Mouse (Mus musculus) midbrain, postnatal 0 days (tissue): ENCODE results near the gene Rgs6. TPM values are rescaled to one million over a fixed set of nuclear protein-coding genes. Genes with fewer than 3 reads are reported as not detected.

Experiments used
- ATAC-seq: fragments of 200-750 bp; cut with Nextera tagmentation; 2 replicates; pipeline ENCODE4 v1.8.0; 2017; ENCODE audit warnings: moderate number of reproducible peaks, mild to moderate bottlenecking, moderate TSS enrichment, moderate library complexity; ENCODE audit not compliant: low FRiP score
- DNase-seq: peaks from one replicate; pipeline ENCODE4 v3.0.0-alpha.2; 2015; ENCODE audit warnings: low spot score
- H3K27ac ChIP-seq: fragments of 300-500 bp; sonication (generic); 2 replicates; pipeline ENCODE4 v1.5.1; 2014; ENCODE audit warnings: low read depth, mild to moderate bottlenecking, low read length, mixed read lengths
- H3K27me3 ChIP-seq: fragments of 300-500 bp; sonication (generic); 2 replicates; pipeline ENCODE4 v1.6.1; 2014; ENCODE audit warnings: low read length, control low read depth, mixed read lengths; ENCODE audit not compliant: insufficient read depth
- H3K36me3 ChIP-seq: fragments of 300-500 bp; sonication (generic); 2 replicates; pipeline ENCODE4 v1.6.1; 2014; ENCODE audit warnings: low read length, control low read depth, mixed read lengths; ENCODE audit not compliant: insufficient read depth
- H3K4me1 ChIP-seq: fragments of 300-500 bp; sonication (generic); 2 replicates; pipeline ENCODE4 v1.6.1; 2014; ENCODE audit warnings: mild to moderate bottlenecking, control low read depth, antibody characterized with exemption, low read length, mixed read lengths; ENCODE audit not compliant: insufficient read depth
- H3K4me2 ChIP-seq: fragments of 300-500 bp; sonication (generic); 2 replicates; pipeline ENCODE4 v1.6.1; 2014; ENCODE audit warnings: low read depth, mild to moderate bottlenecking, low read length, mixed read lengths; ENCODE audit not compliant: poor library complexity, severe bottlenecking
- H3K4me3 ChIP-seq: fragments of 300-500 bp; sonication (generic); 2 replicates; pipeline ENCODE4 v1.5.1; 2014; ENCODE audit warnings: low read depth, mild to moderate bottlenecking, low read length, moderate library complexity
- H3K9ac ChIP-seq: fragments of 300-500 bp; sonication (generic); replicated peaks from 2 replicates; pipeline ENCODE4 v1.6.1; 2014; ENCODE audit warnings: mild to moderate bottlenecking, low read length, moderate library complexity, mixed read lengths; ENCODE audit not compliant: poor library complexity, severe bottlenecking
- H3K9me3 ChIP-seq: fragments of 300-500 bp; sonication (generic); 2 replicates; pipeline ENCODE4 v1.6.1; 2016; ENCODE audit warnings: low read length, control low read depth
- CTCF ChIP-seq: IDR thresholded peaks from 2 replicates; pipeline ENCODE4 v1.5.1; 2016; ENCODE audit warnings: antibody characterized with exemption, mild to moderate bottlenecking
- WGBS: fragments of 180-500 bp; shearing (Covaris S2); extraction: QIAGEN DNeasy Blood & Tissue Kit; methylation state at CpG from one replicate; pipeline ENCODE4 v1.1.7; 2014; 5-methylcytosine and 5-hydroxymethylcytosine counted together
- polyA plus RNA-seq: library from polyadenylated mRNA; unstranded; fragments of >200 nt; fragmentation: Nextera tagmentation; extraction: Ambion mirVana; gene quantifications from 2 replicates; pipeline ENCODE4 v1.2.1, GENCODE M21; 2015
- total RNA-seq: library from RNA; depleted of rRNA; stranded (reverse); fragments of >200 nt; gene quantifications from 2 replicates; pipeline ENCODE4 v1.2.3, GENCODE M21; 2014

Rgs6 gene
- total and polyA plus RNA-seq, 2 experiments from 2014 or later = 22.0 to 26.3 TPM

DNA sequence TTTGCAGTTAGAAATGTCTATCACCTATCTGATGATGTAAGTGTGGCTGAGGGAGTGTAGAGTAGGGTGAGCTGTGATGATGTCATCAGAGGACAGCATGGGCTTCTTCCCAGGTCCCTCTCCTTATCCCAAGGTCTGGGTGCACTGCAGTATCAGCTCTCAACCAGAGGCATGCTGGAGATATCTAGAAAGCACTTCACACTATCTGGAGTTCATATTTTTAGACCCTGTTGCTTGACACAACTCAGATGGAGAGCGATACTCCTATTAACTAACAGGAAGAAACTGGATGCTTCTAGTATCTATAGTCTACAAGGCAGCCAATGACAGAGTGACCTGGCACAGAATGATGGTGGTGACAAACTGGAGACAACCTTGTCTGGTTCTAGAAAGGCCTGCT, 250.5 kb downstream of the Rgs6 start:
- H3K27ac ChIP-seq = no peak overlapping the region
- H3K36me3 ChIP-seq = no peaks in the 10 kb centered on the region
- H3K9me3 ChIP-seq = no peaks in the 10 kb centered on the region
- no peak for ATAC-seq
- no peak for DNase-seq
- H3K4me3 ChIP-seq = no peak overlapping the region
- H3K9ac ChIP-seq = no peak overlapping the region
- WGBS = 97% methylated on average over 1 of the region's 1 CpGs
- no peak for TF ChIP-seq CTCF
- H3K4me2 ChIP-seq = no peak overlapping the region
- no peaks in the 10 kb centered on the region for H3K27me3 ChIP-seq
- peaks cover 5% of the 10 kb centered on the region for H3K4me1 ChIP-seq

DNA sequence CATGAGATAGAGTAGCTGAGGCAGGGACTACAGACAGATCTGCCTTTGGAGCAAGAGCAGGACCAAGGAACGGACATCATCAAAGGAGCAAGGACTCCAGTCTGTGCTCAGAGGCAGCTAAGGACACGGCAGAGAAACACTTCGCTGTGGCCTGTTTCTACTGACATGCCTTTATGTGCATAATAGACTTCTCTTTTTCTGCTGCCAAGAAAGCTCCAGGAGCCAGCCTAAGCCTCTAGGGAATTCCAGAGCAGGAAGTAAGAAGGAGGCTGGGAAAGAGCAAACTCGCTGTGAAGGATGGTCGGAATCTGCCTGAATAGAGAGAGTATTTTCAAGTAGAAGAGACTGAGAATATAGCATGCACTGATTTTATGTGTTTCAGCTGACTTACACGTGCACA, 253.5 kb downstream of the Rgs6 start:
- Histone ChIP-seq H3K27ac (no peak overlapping the region), H3K4me2 (no peak overlapping the region), H3K36me3 (no peaks in the 10 kb centered on the region), H3K4me3 (no peak overlapping the region), H3K4me1 (peaks cover 5% of the 10 kb centered on the region), H3K9me3 (no peaks in the 10 kb centered on the region), H3K27me3 (no peaks in the 10 kb centered on the region), H3K9ac (no peak overlapping the region)
- 36% methylated on average over 6 of the region's 6 CpGs for WGBS
- no peak for TF ChIP-seq CTCF
- ATAC-seq (no peak), DNase-seq (peak; percentile 40)

DNA sequence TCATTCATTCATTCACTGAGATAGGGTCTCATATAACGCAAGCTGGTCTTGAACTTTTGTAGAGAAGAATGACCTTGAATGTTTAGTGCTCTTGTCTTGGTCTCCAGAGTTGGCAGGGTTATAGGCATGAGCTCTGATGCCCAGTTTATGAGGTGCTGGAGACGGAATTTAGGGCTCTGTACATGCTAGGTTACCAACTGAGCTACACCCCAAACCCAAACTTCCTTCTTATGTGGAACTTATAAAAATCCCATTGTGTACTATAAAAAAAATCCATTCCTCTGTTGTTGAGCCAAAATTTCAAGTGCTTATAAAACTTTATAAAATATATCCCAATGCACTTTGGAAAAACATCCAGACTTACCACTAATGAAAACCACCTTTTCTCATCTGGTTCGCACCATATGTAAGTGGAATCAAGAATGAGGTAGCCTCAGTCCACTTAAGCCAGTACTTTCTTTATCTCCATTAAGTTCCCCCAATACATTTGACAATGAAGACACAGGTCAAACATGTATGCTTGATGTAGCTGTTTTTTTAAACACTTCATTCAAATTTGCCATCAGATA, 260.3 kb downstream of the Rgs6 start:
- Histone ChIP-seq H3K4me2 (no peak overlapping the region), H3K9ac (no peak overlapping the region), H3K27ac (no peak overlapping the region), H3K27me3 (no peaks in the 10 kb centered on the region), H3K4me3 (no peak overlapping the region), H3K36me3 (no peaks in the 10 kb centered on the region), H3K9me3 (no peaks in the 10 kb centered on the region), H3K4me1 (no peaks in the 10 kb centered on the region)
- WGBS = 96% methylated on average over 3 of the region's 3 CpGs
- ATAC-seq (no peak), DNase-seq (no peak)
- no peak for TF ChIP-seq CTCF

DNA sequence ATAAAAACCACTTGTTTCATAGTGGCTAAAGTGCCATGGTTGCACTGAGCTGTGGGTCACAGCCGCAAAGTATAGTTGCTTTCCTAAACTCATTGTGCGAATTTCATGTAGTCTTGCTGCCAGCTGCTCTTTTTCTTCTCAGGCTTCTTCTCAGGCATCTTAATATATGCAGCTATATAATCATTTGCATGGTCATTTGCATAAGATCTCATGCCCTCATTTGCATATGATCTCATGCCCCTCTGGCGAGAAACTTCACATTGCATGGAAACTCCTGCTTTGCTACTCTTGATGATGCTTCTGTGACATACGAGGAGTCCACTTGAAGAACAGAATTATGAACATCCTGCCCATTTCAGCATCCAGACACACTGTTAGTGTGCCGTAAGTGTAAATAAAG, 266.8 kb downstream of the Rgs6 start:
- no peak for DNase-seq
- H3K27me3 ChIP-seq = no peaks in the 10 kb centered on the region
- no peak overlapping the region for H3K4me3 ChIP-seq
- WGBS = 69% methylated on average over 5 of the region's 5 CpGs
- no peaks in the 10 kb centered on the region for H3K4me1 ChIP-seq
- no peak overlapping the region for H3K9ac ChIP-seq
- H3K4me2 ChIP-seq = no peak overlapping the region
- no peaks in the 10 kb centered on the region for H3K36me3 ChIP-seq
- H3K27ac ChIP-seq = no peak overlapping the region
- no peak for ATAC-seq
- no peaks in the 10 kb centered on the region for H3K9me3 ChIP-seq
- no peak for TF ChIP-seq CTCF

DNA sequence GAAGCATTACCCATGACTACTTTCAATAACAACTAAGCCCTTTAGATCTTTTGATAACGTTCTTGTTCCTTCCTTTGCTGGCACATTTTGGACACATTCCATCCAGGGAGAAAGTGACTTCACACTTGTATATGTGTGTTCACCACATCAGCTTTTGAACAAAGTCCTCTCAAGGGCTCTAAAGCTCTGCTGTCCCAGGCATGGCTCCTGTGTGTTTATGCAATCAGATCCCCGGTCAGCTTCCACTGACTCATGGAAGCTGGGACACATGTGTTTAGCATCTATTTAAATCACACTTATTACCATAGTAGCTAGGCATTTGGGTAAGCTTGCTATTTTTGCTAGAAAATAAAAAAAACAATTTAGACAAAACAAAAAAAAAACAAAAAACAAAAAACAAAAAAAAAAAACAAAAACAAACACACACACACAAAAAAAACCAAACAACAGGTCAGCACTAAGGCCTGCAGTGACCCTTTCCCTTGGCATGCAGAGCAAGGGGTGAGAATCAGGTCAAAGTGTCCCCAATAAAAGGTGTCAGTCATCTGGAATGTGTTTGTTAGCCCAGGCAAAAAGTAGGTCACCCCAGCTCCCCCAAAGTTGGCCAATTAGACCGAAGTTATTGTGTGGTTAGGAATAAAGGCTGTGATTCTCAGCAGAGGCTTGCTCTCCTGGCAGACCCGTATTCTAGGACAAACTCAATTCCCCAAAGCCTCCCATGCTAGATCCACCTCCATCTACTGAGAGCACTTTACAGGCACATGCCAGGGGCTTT, 267.4 kb downstream of the Rgs6 start:
- Histone ChIP-seq H3K4me3 (no peak overlapping the region), H3K9ac (no peak overlapping the region), H3K27me3 (no peaks in the 10 kb centered on the region), H3K4me2 (no peak overlapping the region), H3K27ac (no peak overlapping the region), H3K4me1 (no peaks in the 10 kb centered on the region), H3K9me3 (no peaks in the 10 kb centered on the region), H3K36me3 (no peaks in the 10 kb centered on the region)
- 72% methylated on average over 4 of the region's 4 CpGs for WGBS
- ATAC-seq (no peak), DNase-seq (no peak)
- TF ChIP-seq CTCF = no peak

DNA sequence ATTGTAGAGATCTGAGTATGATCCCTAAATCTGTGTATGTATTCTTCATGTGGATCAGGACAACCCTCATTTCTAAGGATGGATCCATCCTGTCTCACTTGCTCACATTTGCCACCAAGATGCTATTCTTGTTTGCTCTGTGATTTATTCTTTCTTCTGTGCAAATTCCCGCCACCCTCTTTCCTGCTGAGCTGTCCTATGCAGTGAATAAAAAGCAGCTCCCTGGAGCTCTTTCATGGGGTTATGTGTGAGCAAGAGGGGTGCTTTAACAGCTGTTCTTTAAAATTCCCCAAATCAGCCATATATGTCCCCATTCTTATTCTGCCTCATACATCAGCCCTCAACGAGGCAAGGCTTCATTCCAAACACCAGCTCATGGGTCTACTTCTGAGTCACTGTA, 277.6 kb downstream of the Rgs6 start:
- TF ChIP-seq CTCF = no peak
- no peaks in the 10 kb centered on the region for H3K4me1 ChIP-seq
- H3K9me3 ChIP-seq = no peaks in the 10 kb centered on the region
- no peaks in the 10 kb centered on the region for H3K36me3 ChIP-seq
- no peak overlapping the region for H3K27ac ChIP-seq
- no peak overlapping the region for H3K9ac ChIP-seq
- 59% methylated on average over 2 of the region's 2 CpGs for WGBS
- no peaks in the 10 kb centered on the region for H3K27me3 ChIP-seq
- ATAC-seq (no peak), DNase-seq (no peak)
- no peak overlapping the region for H3K4me2 ChIP-seq
- H3K4me3 ChIP-seq = no peak overlapping the region
